Mouse (Mus musculus) liver, adult 10 weeks (tissue): ENCODE results near the gene Trim56. TPM values are rescaled to one million over a fixed set of nuclear protein-coding genes. Genes with fewer than 3 reads are reported as not detected.

Experiments used
- polyA plus RNA-seq: library from polyadenylated mRNA; stranded (reverse); fragments of 350-450 nt; fragmentation: Illumina TruSeq; extraction: RNeasy Lipid Tissue Mini Kit (QIAGEN cat#74804); gene quantifications from one replicate; pipeline ENCODE4 v1.2.3, GENCODE M21; 2014; ENCODE audit warnings: low read depth, low replicate concordance

Trim56 gene
- 7.7 TPM for polyA plus RNA-seq

DNA sequence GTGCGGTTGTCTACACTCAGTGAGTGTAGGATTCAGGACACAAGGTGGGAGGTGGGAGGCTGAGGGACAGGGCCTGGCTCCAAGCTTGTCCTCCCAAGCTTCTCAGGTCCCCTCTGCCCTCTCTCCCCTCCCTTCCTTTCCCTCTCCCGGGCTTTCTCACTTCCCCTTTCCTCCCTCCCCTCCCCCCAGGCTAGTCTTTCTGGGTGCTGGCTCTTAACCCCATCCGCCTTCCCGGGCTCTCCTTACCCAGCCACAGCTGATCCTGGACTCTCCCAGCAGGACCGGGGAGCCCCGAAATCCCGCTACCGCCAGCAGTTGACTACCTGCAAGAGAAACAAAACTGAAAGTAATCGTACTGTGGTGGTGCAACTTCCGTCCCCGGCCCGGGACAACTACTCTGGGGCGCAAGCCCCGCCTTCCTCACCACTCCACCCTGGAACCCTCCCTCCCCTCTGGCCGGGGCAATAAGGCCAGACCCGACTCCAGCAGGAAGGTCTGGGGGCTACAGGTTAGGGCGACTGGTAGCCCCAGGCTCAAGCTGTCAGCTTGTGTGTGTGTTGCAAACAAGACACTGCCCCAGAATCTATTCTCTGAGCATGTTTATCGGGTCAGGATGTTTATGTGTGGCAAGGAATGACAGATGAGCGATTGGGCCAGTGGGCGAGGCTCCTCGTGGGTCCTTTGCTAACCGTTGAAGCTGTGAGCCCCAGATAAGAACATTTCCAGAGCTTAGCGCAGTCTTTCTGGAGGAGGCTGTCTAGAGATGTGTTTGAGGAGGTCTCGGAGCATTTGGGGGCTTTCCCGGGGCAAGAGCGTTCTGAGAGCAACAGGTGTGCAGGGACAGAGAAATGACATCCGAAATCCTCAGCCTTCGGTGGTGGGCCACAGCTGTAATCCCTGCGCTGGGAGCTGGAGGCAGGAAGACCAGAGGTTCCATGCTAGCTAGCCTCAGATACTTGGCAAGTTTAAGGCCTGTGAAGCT is at the start of gene Trim56:
Gene Trim56, minus strand, starts transcription at position 344 of the 982 bp plus-strand sequence.

GRCm38 (mm10) chr5:137149272-137149882 is 33.4 kb upstream of the Trim56 start, which contains the start of gene Muc3:
Gene Muc3 (minus strand): TSS chr5:137149322.

DNA sequence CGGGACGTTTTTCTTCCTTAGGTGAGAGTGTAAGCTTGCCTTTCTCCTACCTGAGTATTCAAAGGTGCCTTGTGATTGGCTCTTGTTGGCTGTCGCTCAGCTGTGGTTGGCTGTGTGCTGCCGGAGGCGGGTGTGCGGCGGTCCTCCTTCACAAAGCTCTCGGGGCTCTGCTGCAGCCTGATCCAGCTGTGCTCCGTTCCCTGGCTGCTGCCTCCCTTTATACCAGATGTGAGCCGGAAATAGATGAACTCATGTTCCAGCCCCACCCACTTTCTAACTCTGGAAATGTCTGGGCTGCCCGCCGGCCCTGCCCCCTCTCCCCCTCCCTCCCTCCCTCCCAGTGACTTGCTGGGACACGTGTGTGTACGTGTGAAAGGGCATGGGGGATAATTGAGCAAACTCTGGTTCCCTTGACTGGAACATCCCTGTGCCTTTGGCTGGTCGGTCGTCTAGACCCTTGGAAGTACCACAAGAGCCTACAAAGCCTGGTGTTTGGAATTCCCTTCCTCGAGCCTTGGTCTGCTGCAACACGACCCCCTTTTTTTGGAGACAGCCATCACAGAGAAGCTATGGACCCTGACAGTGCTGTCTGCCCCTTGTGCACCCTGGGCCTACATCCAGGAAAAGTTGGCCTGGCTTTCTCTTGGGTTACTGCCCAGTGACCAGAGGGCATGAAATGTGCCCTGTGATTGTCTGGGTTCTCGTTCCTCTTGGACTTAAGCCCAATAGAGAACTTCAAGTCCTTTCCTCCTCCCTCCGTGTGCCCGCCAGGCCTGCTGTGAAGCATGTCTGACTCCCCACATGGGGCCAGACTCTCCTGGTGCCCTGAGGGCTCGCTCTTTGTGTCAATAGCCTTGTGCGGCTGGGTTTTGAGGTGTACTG is 43.7 kb downstream of the Trim56 start, which contains the start of gene Serpine1:
Gene Serpine1, minus strand, starts transcription at position 190 of the 882 bp plus-strand sequence.

Other genes starting within 250 kb of the Trim56 start
- not detected for gene Col26a1, start 233.0 kb downstream of the Trim56 start, polyA plus RNA-seq
- gene Ift22, start 208.1 kb downstream of the Trim56 start, polyA plus RNA-seq, result 1.7 TPM
- gene Fis1, start 162.9 kb downstream of the Trim56 start, polyA plus RNA-seq, result 9.0 TPM
- gene Cldn15, start 149.6 kb downstream of the Trim56 start, polyA plus RNA-seq, result not detected
- gene Plod3, start 129.2 kb downstream of the Trim56 start, polyA plus RNA-seq, result 1.1 TPM
- 6.6 TPM for gene Znhit1, start 128.2 kb downstream of the Trim56 start, polyA plus RNA-seq
- not detected for gene Vgf, start 89.8 kb downstream of the Trim56 start, polyA plus RNA-seq
- 9.6 TPM for gene Ap1s1, start 70.1 kb downstream of the Trim56 start, polyA plus RNA-seq
- gene Serpine1, start 43.9 kb downstream of the Trim56 start, polyA plus RNA-seq, result 0.69 TPM
- gene Muc3, start 33.1 kb upstream of the Trim56 start, polyA plus RNA-seq, result 0.26 TPM
- gene Muc3a, start 96.2 kb upstream of the Trim56 start, polyA plus RNA-seq, result not detected
- not detected for gene Ache, start 171.3 kb upstream of the Trim56 start, polyA plus RNA-seq
- gene Ufsp1, start 178.4 kb upstream of the Trim56 start, polyA plus RNA-seq, result 0.93 TPM
- gene Srrt, start 191.5 kb upstream of the Trim56 start, polyA plus RNA-seq, result 19.3 TPM
- gene Trip6, start 198.2 kb upstream of the Trim56 start, polyA plus RNA-seq, result 0.19 TPM
- gene Slc12a9, start 217.4 kb upstream of the Trim56 start, polyA plus RNA-seq, result 0.21 TPM
- gene Ephb4, start 233.9 kb upstream of the Trim56 start, polyA plus RNA-seq, result 2.0 TPM